Mouse (Mus musculus) cerebellum, adult 9-11 months (tissue): ENCODE measurements around the gene Zmat5.
"Not testable (repeated sequence)": the region's sequence is repeated elsewhere in the genome, so short reads cannot be mapped to it uniquely, and the experiment has no call there.

Source experiments
- DNase-seq: peaks from one replicate; pipeline ENCODE4 v3.0.0; 2022

The Zmat5 gene

DNA sequence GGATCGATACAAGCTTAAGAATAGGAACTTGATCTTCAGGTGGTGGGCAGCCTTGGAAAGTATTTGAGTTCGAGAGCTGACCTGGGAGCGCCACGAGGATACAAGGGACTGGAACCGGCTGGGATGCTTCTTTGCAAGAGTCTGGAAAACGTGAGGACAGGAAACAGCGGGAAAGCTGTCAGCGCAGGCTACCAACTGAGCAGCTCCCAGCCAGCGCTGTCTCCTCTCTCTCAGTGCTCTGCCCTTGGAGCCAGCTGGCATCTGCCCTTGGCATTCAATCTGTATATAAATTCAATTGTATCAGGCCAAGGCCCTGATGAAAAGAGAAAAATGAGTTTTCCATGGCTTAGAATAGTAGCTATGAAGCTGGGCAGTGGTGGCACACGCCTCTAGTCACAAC is 13.3 kb upstream of the Zmat5 start:
- DNase-seq, result no peak

DNA sequence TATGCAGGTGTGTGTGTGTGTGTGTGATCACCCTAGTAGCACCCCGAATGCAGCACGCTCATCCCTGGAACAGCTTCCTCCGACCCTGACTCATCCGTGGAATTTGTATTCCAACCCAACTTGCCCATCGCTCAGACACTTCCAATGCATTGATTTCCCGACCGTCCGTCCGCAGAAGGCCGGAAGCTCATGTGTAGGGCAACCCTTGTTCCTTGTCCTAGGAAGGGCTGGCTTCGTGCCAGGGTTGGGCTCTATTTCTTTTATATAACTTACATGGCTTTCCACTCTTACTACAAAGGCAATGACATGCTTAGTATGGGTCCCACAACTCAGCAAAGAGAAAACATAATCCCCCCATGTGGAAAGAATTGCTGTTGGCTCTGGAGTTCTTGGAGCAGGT is 12.3 kb upstream of the Zmat5 start:
- no peak for DNase-seq

DNA sequence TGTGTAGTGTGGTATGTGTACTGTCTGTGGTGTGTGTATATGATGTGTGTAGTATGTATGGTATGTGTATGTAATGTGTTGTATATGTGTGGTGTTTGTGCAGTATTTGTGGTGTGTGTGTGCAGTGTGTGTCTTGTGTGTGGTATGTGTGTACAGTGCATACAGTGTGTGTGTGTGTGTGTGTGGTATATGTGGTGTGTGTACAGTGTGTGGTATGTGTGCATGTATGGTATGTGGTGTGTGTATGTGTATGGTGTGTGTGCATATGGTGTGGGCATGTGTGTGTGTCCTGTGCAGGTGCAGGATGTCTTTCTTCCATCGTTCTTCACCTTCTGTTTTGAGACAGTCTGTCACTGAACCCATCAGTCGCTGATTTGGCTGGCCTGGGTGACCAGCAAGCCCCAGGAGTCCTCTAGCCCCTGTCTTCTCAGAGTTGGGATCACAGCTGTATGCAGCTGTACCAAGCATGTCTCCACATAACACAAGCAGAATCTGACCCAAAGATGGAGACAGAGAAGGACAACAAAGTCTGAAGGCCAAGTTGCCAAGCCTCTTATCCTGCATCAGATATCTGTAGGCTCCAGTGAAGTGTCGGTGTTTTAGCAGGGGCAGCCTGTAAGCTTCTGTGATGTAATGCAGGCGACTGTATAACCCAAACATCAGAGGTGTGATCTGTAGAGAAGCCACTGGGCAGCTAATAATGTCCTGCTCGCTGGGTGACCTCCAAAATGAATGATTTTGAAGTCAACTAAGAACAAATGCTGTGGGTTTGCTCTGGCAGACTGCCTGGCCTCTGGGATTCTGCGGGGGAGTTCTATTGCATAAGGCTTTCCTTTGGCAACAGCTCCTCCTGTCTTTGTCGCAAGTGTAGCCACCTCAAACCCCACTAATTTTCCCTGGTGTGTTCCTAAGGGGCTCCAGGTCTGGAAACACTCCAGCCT is 7.2 kb upstream of the Zmat5 start:
- DNase-seq, result no peak

DNA sequence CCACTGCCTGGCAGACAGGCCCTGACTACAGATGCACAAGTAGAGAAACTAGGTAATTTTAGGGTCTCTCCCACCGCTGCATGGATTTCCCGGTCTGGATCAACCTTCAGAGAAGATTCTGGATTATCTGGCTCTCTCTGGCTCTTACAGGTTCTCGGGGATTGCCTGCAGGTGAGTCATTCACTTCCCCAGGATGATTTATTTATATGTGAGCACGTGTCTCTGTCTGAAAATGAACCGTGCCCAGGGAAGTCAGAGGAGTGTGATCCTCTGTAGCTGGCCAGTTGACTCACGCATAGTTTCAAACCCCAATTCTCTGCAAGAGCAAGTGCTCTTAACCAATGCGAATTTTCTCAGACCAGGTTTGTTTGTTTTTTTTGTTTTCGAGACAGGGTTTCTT is 3.8 kb upstream of the Zmat5 start:
- DNase-seq, result no peak

DNA sequence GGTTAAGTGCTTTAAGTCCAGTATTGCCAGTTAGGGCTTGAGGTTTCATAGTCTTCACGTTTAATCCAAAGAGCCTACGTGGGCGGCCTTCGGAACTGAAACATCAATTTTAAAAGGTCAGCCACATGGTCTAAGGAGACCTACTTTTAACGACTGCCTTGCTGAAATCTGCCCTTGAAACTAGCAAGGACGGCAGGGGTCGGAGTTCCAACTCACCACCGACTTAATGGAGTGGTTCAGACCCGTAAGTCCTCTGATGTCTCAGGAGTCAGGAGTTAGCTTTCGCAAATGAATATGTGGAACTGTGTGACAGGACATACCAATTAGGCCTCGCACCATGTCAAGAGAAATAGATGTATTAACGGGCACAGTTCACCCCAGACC is 798 bp upstream of the Zmat5 start:
- no peak for DNase-seq

DNA sequence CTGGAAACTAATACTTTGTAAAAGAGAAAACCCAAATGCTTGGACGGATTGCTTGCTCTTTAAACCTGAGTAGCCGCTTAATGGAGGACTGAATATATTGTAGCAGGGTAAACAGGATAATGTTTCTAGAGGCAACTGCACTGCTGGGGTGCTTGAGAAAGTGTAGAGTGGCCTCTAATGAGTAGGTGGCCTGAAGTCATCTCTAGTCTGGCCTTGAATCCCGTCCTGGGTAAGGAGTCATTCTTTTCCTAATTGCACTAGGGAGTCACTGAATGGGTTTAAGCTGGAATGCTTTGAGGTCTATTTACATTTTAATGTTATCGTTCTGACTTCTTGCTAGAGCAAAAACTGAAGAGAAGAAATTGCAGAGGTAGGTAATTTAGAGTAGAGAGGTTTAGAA is 700 bp downstream of the Zmat5 start:
- DNase-seq, result no peak

DNA sequence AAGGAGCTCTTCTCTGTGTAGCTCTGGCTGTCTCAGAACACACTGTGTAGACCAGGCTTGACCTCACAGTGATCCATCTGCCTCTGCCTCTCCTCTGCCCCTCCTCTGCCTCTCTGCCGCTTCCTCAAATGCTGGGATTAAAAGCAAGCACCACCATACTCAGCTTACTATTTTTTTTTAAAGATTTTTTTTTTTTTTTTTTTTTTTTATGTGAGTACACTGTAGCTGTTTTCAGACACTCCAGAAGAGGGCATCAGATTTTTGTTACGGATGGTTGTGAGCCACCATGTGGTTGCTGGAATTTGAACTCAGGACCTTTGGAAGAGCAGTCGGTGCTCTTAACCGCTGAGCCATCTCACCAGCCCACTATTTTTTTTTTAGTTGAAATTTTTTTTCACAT is 5.7 kb downstream of the Zmat5 start:
- not testable (repeated sequence) for DNase-seq

DNA sequence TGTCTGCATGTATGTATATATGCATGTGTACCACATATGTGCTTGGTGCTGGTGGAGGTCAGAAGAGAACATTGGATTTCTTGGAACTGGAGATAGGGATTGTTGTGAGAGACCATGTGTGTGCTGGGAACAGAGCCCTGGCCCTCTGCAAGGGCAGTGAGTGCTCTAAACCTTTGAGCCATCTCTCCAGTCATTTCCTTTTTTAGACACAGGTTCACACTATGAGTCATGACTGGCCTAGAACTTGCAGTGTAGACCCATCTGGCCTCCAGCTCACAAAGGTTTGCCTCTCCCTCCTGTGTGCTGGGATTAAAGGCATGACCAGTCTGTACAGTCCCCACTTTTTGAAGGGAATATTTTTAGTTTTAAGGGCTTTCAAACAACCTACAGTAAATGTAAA is 8.3 kb downstream of the Zmat5 start:
- DNase-seq, result no peak

DNA sequence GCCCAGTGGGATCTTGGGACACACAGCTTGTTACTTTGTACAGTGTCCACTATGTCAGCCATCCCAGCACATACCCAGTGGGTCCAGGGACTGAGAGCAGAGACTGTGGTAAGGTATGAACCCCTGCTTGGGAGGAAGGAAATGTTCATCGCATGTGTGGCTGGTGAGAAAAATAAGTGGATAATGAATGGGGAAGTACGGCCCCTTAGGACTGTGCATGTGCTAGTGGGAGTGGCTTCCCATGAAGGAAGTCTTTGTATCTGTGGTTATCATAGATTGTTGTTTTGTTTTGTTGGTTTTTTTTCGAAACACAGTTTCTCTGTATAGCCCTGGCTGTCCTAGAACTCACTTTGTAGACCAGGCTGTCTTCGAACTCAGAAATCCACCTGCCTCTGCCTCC is 10.2 kb downstream of the Zmat5 start:
- no peak for DNase-seq

DNA sequence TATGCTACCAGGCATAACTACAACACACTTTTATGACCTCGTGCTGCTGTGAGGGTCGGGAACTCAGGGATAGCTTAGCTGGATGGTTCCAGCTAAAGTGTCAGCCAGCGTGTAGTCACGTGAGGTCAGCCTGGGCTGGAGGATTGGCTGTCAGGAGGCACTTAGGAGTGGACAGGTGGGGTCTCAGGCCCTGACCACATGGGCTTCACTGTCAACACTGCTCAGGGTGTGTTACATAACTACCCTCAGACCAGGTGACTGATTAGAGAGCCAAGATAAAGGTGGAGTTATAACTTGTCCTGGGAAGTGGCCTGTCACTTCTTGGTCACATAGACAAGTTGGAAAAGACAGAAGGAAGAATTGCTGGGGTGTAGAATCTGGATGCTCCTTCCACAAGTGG is 11.1 kb downstream of the Zmat5 start:
- no peak for DNase-seq

DNA sequence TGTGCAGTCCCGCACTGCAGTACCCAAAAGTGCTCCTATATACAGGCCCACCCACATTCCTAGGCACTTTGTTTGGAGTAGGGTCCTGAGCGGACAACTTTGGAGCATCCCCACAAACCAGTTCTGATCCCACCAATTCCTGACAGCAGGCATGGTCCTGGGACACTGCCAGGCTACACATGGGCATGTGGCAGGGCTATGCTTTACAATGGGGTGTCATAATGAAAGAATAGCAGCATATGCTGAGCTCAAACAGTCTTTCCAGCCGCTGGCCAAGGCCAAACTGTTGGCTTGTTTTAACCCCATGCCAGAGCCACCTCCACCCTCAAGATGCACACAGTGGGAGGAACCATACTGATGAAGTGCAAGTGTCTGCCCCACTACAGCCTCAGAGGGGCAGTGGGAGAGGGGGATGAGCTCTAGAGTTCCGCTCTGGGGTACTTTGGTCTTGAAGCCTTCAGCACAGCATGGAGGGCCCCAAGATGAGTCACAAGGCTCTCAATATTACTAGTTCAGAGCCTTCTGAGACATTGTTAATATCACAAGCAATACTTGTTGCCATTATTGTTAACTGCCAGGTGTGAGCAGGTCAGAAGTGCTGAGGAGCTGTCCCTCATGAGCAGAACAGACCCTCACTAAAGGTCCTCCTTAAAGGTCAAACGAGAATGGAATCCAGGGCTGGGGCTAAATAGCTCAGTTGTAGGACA is 12.2 kb downstream of the Zmat5 start:
- no peak for DNase-seq

DNA sequence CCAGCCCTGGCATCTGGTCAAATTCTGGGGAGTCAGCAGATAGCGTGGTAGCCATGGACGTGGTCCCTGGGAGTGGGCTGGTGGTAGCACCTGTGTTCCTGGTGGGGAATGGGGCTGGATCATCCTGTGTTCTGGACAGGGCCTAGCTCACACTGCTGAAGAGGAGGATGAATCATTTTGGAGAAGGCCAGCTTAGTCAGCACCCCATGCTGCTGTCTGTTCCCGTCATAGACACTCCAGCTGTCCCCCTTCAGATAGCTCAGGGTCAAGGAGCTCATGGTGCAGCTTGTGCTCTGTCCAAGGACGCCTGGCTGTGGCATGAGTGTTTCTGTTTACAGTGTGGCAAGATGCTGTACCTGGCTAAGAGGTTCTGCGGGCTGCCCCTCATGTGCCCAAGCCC is 14.1 kb downstream of the Zmat5 start:
- DNase-seq, result no peak

DNA sequence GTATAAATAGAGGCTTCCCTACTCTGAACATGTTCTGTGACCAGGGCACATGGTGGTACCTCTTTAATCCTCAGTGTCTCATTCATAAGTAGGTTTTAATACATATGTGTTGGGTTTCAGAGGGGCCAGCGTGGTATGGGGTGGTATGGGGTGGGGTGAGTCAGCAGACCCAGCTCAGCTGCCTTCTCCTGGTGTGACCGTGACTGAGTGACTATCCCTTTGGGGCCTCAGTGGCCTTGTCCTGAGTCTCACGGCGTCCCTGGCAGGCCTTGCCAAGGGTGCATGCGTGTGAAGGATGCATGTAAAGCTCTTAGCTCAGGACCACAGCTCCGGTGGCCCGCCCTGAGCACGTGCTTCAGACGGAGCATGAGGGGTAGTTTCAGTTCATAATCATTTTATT is 15.5 kb downstream of the Zmat5 start:
- no peak for DNase-seq

DNA sequence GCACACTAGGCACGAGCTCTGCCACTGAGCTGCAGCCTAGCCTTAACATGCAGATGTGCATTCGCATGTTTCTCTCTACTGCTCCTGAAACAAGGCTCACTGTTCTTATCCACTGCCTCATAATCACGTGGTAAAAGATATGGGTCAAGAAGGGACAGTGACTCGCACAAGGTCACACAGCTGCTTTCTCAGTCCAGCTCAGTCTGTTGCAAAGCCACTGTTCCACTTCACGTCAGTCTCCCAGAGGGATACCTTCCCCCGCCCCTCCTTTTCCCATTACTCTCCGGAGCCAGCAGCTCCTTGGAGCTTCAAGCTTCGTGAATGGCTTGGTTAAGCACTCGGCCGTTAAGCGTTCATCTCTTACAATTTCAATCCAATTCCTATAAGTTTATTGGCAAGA is 15.9 kb downstream of the Zmat5 start:
- DNase-seq, result no peak

DNA sequence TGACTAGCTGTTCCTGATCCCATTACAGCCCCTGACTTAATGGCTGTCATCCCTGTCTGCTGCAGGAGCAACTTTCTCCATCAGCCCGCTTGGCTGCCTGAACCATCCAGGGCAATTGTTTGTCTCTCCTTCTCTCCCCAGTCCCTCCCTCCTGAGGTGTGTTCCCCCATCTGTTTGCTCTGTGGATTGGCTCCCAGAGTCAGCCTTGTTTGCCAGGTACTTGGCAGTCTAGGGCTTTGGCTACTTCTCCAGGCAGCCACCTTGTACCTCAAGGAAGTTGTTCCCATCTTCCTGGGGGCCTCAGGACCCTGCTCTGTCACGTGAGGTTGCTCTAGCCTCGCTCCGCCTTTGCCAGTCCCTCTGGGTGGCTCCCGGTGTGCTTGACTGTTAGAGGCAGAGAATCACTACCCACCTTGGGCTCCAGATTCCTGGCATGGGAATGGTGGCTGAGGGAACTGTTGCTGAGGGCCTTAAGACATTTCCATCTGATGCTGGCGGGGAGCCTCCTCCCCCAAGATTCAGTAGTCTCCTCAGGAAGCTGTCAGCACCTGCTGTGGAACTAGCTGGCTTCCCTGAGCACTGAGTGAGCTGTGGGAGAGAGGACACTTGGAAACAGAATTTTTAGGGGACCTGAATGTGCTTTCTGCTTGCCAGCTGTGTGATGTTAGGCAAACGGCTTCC is 16.6 kb downstream of the Zmat5 start:
- DNase-seq, result peak; percentile 86

DNA sequence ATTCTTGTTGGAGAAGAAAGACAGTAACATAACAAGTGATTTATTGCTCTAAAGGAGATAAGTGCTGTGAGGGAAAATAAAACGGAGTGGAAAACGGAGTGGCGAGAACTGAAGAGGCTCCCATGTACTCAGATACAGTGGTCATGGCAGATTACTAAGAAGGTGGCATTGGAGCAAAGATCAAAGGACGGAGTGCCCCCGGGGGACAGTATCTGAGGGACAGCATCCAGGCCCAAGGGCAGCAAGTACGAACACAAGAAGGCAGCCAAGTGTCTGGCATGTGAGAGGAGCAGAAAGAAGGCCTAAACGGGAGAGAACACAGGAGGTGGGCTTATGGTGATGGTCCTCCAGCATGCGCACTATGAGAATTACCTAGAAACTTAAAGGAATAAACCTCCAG is 17.2 kb downstream of the Zmat5 start:
- DNase-seq, result no peak

DNA sequence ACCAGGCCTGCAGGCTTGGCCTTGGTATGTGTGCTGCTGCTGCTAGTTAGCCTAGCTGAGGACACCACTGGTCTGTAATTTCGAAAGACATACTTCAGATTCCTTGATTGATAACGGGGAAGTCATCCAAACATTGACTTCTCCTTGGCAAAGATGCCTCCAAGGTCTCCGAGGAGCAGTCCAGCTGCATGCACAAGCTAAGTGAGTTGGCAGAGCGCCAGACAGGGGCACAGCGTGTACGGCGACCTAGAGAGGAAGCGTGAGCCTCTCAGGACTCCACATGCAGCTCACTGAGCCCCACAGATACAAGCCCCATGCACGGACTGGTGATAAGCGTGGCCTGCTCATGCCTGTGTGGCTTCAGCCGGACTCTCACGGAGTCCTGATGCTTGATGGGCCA is 25.1 kb downstream of the Zmat5 start:
- no peak for DNase-seq

DNA sequence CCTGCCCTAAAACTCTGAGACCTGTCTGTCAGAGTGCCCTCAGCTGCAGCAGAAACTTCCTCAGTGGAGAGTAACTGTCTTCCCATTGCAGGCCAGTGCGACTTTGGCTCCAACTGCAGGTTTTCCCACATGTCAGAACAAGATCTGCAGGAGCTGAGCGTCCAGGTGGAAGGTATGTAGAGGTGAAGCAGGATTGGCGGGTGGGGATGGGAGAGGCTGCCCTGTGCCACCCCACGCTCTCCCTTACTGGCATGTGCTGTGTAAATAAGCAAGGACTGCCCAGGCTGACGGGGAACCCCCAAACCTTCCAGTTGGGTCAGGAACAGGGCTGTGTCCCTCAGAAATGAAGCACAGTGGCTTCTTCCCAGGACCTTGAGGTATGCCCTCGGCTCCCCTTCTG is 25.6 kb downstream of the Zmat5 start:
- DNase-seq, result no peak

DNA sequence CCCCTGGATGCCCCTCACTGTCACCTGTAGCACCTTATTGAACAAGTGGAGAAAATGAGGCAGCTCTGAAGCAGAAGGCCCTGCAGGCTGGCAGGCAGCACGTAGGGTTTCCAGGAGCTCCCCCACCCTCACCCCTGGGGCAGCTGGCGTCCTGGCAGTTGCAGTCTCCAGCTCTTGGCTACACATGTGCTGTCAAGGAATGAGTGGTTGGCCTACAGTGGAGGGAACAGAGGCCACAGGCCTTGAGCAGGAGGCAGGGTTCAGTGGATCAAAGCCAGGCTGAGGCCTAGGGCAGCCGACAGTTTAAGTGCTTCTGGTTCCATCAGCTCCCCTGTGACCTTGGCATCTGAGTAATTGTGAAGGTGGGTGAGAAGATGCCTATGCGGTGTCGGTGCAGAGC is 26.4 kb downstream of the Zmat5 start:
- no peak for DNase-seq

DNA sequence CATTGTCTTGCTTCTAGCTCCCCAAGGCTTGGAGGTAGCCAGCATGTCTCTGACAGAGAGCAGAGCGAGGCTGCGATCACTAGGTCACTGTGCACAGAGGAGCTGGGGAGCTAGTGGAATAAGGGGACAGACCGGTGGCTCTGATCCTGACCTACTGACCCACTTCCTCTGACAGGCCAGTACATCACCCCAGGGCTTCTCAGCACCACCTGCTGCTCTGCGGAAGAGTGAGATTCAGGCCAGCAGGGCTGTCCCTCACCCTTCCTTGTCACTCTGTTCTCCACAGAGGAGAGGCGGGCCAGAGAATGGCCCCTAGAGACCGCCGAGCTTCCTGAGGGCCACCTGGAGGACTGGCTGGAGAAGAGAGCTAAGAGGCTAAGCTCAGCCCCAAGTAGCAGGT is 27.3 kb downstream of the Zmat5 start:
- peak; percentile 70 for DNase-seq

DNA sequence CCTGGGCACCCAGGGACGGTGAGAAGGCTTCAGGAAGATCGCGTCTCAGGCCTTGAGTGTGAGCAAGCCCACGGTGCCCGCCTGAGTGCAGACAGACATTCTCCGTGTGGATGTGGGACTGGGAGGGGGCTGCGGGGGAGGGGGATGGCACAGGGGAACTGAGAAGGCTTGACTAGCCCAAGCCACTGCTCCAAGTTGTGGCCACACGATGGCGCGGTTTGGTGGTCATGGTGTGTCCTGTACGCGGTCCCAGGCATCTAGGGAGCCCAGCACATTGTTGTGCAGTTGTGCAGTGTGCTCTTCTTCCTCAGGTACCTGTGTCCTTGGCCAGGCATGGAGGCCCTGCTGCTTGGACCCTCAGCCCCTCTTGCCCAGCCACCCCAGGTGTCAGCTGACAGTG is 29.7 kb downstream of the Zmat5 start:
- DNase-seq, result no peak

DNA sequence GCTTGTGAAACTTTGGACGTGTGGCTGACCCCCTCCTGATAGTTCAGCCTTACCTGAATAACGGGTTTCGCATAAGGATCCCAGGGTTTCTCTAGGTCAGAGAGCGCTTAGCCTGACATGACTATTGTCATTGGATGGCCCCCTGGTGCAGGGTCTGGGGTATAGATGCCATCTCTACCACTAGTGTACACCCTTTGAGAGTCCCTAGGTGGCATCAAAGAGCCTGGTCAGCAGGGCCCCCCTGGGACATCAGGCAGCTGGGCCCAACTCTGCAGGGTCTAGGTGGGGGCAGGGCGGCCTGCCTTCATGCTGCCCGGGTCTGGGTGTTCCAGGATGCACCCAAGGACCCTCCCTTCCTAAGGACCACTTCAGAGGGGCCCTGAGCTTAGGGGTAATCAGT is 31.9 kb downstream of the Zmat5 start:
- DNase-seq, result no peak

DNA sequence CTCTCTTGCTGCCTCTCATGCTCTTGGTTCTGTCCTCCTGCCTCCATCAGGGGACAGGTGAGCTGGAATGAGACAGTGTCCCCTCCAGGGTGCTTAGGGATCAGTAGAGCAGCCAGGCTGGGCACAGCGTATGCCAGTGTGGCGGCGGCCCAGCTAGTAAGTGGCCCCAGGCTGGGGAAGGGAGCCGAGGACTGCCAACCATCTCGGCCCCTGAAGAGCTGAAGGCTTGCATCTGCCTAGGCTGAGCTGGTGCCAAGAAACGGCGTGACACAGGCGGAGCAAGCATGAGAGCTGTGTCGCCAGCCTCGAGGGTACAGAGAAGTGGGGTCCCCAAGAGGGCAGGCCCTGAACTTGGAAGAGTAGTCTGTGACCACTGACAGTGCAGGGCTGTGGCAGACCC is 33.2 kb downstream of the Zmat5 start:
- peak; percentile 81 for DNase-seq

DNA sequence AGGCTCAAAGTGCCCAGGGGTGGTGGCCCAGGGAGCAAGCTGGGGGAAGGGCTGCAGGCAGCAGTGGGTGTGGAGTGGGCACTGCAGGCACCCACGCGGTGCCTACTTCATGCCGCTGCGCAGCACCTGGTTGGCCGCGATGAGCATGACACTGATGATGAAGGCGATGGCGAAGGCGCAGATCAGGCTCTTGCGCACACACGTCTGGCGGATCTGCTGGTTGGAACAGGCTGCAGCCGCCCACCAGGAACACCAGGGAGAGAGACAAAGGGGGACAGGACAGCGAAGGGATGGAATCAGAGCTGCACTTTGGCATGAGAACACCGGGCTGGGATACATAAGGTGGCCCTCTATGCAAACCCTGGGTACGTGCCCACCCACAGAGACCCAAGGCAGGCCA is 34.2 kb downstream of the Zmat5 start:
- DNase-seq, result no peak
